Mouse (Mus musculus) bone marrow macrophage, adult 2 months (primary cell): ENCODE measurements around the gene Terb2. TPM values are rescaled to one million over a fixed set of nuclear protein-coding genes. Genes with fewer than 3 reads are reported as not detected.

Experiments
- H3K27ac ChIP-seq: 2 replicates; pipeline ENCODE4 v1.5.1; 2012; ENCODE audit warnings: low read depth, low read length; ENCODE audit not compliant: insufficient read depth
- H3K4me1 ChIP-seq: 2 replicates; pipeline ENCODE4 v1.6.1; 2012; ENCODE audit warnings: low read length; ENCODE audit not compliant: control insufficient read depth, insufficient read depth
- H3K4me3 ChIP-seq: 2 replicates; pipeline ENCODE4 v1.5.1; 2012; ENCODE audit warnings: mild to moderate bottlenecking, low read length, moderate library complexity; ENCODE audit not compliant: insufficient read depth
- CTCF ChIP-seq: IDR thresholded peaks from 2 replicates; pipeline ENCODE4 v1.5.1; 2012; ENCODE audit warnings: low read depth, mild to moderate bottlenecking, low read length, moderate library complexity
- POLR2A ChIP-seq: IDR thresholded peaks from 2 replicates; pipeline ENCODE4 v1.6.1; 2012; ENCODE audit warnings: mild to moderate bottlenecking, low read depth, low read length, borderline replicate concordance
- polyA plus RNA-seq: library from polyadenylated mRNA; stranded (reverse); fragments of >200 nt; gene quantifications from 2 replicates; pipeline ENCODE4 v1.2.4, GENCODE M21; 2012; ENCODE audit not compliant: missing spikeins, insufficient read depth, insufficient read length

Terb2 gene
- polyA plus RNA-seq, 1 experiment: not detected

DNA sequence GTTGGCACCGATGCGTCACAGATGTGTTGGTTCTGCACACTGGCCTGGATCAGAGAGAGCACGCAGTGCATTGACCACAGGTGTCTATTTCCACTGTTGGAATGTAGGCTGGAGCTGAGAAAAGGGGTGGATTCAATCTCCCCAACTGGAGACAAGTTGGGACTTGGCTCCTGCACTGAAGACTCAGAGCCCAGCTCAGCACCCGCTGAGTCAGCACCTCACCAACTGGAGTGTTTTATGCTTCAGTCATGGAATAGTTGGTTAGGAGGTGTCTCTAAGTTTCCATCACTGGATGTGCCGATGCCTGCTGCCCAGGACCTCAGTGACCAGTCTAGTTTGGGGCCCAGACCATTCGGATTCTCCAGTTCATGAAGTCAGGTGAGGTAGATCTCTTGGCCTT, 44.3 kb downstream of the Terb2 start:
- Histone ChIP-seq H3K27ac (no peak overlapping the region), H3K4me3 (no peak overlapping the region), H3K4me1 (peaks cover 3% of the 10 kb centered on the region)
- TF ChIP-seq POLR2A: no peak
- TF ChIP-seq CTCF: no peak

DNA sequence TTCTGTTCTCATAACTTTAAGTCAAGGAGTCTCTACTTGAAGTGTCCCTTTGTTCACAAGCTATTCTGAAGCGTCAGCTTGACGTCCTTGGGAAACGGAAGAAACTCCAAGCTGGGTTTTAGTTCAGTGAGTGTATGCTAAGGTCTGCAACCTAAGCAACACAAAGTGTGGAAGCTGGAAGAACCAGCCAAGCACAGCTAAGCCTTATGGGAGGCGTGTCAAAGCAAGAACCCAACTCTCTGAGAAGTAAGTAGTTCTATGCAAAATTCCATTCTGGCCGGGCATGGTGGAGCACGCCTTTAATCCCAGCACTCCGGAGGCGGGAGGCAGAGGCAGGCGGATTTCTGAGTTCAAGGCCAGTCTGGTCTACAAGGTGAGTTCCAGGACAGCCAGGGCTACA, 45.5 kb downstream of the Terb2 start:
- Histone ChIP-seq H3K4me1 (peaks cover 14% of the 10 kb centered on the region), H3K4me3 (no peak overlapping the region), H3K27ac (no peak overlapping the region)
- TF ChIP-seq POLR2A (no peak), CTCF (no peak)

DNA sequence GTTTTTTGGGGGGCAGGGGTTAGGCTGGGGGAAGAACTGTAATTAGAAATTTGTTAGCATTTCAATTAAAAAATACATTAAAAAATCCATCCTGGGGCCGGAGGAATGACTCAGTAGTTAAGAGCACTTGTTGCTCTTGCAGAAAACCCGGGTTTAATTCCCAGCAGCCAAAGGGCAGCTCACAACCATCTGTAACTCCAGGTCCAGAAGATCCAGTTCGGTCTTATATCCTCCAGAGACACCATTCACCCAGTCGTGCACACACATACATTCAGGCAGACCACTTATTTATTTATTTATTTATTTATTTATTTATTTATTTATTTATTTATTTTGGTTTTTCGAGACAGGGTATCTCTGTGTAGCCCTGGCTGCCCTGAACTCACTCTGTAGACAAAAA, 47.3 kb downstream of the Terb2 start:
- Histone ChIP-seq H3K4me1 (peaks cover 21% of the 10 kb centered on the region), H3K27ac (no peak overlapping the region), H3K4me3 (no peak overlapping the region)
- TF ChIP-seq POLR2A (no peak), CTCF (no peak)

DNA sequence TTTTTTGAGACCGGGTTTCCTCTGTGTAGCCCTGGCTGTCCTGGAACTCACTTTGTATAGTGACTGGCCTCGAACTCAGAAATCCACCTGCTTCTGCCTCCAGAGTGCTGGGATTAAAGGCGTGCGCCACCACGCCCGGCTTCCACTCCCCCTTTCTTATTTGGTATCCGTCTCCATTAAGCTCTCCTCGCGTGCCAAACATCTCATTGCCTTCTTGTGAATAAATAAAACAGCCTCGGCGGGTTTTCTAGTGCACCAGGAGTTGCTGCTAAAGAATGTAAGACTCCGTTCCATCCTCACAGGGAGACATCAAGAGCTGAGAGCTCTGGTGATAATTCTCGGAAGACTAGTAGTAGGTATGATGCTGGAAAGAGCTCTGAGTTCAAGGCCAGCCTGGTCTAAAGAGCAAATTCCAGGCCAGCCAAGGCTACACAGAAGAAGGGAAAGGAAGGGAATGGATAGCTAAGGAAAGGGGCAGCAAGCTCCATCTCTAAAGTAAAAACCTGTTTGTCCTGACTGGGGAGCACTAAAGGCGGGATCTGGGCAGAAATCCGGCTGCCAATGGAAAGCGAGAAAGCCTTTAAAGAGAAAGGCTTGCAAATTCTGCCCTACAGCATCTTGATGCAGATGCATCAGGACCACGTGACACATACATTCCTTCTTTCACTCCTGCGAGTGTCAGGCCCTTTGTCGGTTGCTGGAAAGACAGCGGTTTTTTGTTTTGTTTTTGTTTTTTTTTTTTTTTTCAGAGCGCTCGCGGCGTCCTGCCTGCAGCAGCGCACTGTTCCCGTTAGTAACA, 47.9 kb downstream of the Terb2 start:
- Histone ChIP-seq H3K4me3 (peak overlapping the region; percentile 84), H3K4me1 (peaks cover 21% of the 10 kb centered on the region), H3K27ac (peak overlapping the region; percentile 46)
- no peak for TF ChIP-seq CTCF
- TF ChIP-seq POLR2A: no peak

DNA sequence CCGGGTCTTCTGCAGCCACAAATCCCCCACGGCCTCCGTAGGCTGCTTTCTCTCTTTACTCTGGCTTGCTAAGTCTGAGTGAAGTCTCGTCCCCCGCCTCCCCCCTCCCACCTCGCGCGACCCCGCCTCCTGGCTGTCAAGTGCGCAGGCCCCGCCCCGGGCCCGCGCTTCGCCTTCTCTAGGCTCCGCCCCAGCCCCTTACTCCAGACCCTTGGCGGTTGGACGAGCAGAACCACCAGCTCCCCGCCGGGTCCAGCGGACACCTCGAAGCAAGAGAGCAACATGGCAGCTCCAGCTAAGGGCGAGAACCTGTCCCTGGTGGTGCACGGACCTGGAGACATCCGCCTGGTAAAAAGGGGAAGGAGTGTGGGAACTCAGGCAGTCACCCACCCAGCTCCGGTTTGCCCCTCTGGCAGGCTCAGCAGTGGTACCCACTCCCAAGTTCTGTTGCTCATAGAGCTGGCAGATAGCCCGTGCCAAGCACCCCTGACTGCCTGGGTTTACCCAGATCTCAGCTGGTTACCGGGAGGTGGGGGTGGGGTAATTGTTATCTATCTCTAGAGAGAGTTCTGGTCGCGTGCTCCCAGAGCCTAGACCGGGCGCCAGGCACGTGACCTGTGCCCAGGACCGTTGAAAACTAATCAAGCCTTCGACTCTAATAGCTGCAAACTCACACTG, 48.7 kb downstream of the Terb2 start, which contains the start of gene Sord:
Gene Sord, plus strand, starts transcription at position 139 of the 678 bp plus-strand sequence.
- Histone ChIP-seq H3K4me3 (peak within 1 kb of the TSS; percentile 84), H3K27ac (peak within 1 kb of the TSS; percentile 53), H3K4me1 (peaks cover 25% of the 10 kb centered on the region)
- TF ChIP-seq CTCF (no peak), POLR2A (no peak)

DNA sequence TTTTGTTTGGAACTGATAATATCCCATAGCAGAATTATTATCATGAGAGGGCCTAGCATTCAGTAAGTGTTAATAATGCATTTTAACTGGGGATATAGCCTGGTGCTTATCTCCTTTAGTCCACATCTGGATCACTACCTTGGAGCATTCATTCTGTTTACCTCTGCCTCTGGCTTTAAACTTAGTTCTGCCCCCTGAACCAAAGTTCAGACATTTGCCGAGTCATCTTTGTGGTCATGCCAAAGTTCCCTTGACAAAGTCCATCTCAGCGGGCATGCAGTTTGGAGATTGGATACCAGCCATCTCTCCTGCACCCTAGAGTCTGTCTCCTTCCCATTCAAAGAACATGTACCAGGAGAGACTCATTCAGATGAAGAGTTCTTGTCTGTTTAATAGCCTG, 49.4 kb downstream of the Terb2 start:
- Histone ChIP-seq H3K4me1 (peaks cover 25% of the 10 kb centered on the region), H3K27ac (no peak overlapping the region), H3K4me3 (peak overlapping the region; percentile 84)
- no peak for TF ChIP-seq POLR2A
- no peak for TF ChIP-seq CTCF

DNA sequence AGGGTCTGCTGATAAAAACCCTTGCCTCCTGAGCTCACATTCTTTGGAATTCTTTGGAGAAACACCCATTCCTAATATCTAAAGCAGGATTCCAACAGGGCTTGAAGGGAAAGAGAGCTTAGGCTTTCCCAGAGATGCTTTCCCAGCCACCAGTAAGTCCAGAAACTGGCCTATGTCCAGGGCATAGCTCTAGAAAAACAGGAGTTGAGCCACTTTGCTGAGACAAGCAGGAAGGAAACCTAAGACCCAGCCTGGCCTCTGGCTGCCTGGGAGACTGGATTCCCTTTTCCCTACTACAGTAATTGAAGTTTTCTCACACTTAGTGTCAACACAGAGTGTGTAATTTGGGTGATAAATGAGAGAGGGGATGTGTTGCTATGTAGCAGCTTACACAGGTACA, 50.2 kb downstream of the Terb2 start:
- no peak for TF ChIP-seq CTCF
- no peak for TF ChIP-seq POLR2A
- Histone ChIP-seq H3K27ac (no peak overlapping the region), H3K4me1 (peaks cover 33% of the 10 kb centered on the region), H3K4me3 (no peak overlapping the region)

DNA sequence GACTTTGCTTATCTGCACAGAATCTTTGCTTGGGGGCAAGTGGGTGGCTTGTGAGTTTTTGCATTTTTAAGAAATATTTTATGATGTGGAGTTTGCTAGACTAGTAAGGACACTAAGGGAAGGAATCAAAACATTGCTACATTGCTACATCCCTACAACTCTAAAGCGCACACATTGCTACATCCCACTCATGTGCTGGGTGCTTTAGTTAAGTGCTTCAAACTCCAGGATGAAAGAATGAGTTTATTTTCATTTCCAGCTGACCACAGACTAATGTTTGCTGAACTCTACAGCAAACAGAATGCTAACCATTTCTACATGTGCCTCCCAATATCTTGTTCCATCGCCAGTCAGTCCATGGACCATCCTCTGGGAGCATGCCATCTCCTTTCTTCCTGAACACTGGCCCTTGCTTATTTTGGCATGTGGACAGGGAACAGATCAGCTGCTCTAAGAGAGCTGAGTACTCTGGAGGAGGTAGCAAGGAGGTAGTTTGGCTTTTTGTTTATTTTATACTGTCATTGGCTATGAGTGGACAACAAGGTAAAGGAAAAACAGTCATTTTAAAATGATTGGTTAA, 51.9 kb downstream of the Terb2 start:
- no peak for TF ChIP-seq CTCF
- TF ChIP-seq POLR2A: no peak
- Histone ChIP-seq H3K4me1 (peaks cover 34% of the 10 kb centered on the region), H3K4me3 (no peak overlapping the region), H3K27ac (no peak overlapping the region)

DNA sequence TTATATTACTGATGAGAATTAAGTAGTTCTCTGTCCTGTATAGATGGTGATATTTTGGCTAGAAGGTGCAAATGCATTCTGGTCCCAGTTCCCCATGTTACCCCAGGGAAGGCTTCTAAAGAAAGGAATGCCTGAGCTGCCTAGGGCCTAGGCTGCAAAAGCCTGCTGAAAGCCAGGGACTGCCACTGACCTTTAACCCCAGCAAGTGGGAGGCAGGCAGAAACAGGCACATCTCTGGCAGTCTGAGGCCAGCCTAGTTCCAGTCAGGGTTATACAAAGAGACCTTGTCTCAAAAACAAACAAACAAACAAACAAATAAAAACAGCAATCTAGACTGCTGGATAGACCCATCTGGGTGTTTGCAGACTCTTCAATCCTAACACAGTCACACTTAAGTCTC, 54.7 kb downstream of the Terb2 start:
- peaks cover 32% of the 10 kb centered on the region for H3K4me1 ChIP-seq
- no peak for TF ChIP-seq CTCF
- TF ChIP-seq POLR2A: no peak
- H3K27ac ChIP-seq: no peak overlapping the region
- H3K4me3 ChIP-seq: no peak overlapping the region

DNA sequence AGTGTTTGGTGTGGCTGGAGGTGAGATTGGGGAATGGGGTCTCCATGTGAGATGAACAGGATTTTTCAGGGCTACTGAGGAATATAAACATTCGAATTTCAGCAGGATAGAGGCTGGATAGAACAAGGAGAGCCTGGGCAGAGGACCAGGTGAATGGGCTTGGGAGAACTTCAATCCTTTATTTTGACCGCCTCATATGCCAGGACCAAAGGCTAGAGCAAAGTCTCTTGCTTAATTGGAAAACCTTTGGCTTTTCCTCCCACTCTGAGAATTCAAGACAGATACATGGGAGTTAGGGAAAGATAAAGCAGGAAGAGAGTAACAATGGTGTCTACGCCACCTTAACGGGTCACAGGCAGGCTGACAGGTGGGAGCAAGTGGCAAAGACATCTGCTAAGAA, 55.2 kb downstream of the Terb2 start:
- Histone ChIP-seq H3K4me3 (no peak overlapping the region), H3K27ac (no peak overlapping the region), H3K4me1 (peaks cover 27% of the 10 kb centered on the region)
- no peak for TF ChIP-seq CTCF
- no peak for TF ChIP-seq POLR2A
